Mouse (Mus musculus): ENCODE measurements at regions not wholly inside any gene's neighbourhood (a gene's known extent, or its start where the extent isn't known, plus 50 kb on each side); places are given as distances from the start of the nearest gene placed in this dataset.
A peak's percentile ranks its signal among the peaks of the same experiment; 100 is the strongest.

DNA sequence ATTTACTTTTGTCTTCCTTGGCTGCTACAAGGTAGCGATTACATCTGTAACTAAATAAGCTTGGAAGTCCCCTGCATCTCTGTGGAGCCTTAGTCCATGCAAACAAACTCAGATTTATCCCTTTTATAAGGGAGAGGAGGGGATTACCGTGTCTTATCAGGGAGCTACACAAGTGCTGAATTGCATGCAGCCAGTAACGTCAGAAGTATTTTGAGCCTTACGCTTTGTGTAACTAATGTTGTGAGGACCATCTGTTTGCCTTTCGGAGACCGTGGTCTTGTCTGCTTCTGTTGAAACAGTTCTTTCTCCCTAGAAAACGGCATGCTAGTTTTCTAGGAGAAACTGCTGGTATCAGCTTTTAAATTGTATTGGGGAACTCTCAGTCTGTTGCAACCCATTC lies 58.0 kb upstream of the Dmrta1 start:
- Histone ChIP-seq H3K27me3 (ENCODE audit: control insufficient read depth, insufficient read depth, low read length) (no peaks in the 10 kb centered on the region), H3K27ac (replicated peaks; ENCODE audit: low read depth, low read length) (no peak overlapping the region), H3K9ac (replicated peaks; ENCODE audit: low read length) (no peak overlapping the region), H3K4me3 (replicated peaks; ENCODE audit: low read depth, low read length) (no peak overlapping the region), H3K4me1 (ENCODE audit: control insufficient read depth, insufficient read depth, low read length) (no peaks in the 10 kb centered on the region), H3K36me3 (ENCODE audit: control insufficient read depth, insufficient read depth, low read length) (no peaks in the 10 kb centered on the region), H3K9me3 (ENCODE audit: control insufficient read depth, low read length) (no peaks in the 10 kb centered on the region), H3K4me2 (ENCODE audit: low read length) (no peak overlapping the region)
- WGBS, result 43% methylated on average over 7 of the region's 7 CpGs
- DNase-seq, result peak; percentile 31
- no peak for ATAC-seq (ENCODE audit: low FRiP score, low TSS enrichment)

GRCm38 (mm10) chr4:89604721-89605120 lies 74.5 kb upstream of the Dmrta1 start:
- no peak overlapping the region for H3K4me2 ChIP-seq (ENCODE audit: low read length)
- no peaks in the 10 kb centered on the region for H3K36me3 ChIP-seq (ENCODE audit: control insufficient read depth, insufficient read depth, low read length)
- H3K27ac ChIP-seq (replicated peaks; ENCODE audit: low read depth, low read length), result no peak overlapping the region
- no peaks in the 10 kb centered on the region for H3K9me3 ChIP-seq (ENCODE audit: control insufficient read depth, low read length)
- no peak overlapping the region for H3K9ac ChIP-seq (replicated peaks; ENCODE audit: low read length)
- H3K4me1 ChIP-seq (ENCODE audit: control insufficient read depth, insufficient read depth, low read length), result no peaks in the 10 kb centered on the region
- no peaks in the 10 kb centered on the region for H3K27me3 ChIP-seq (ENCODE audit: control insufficient read depth, insufficient read depth, low read length)
- DNase-seq (no peak), ATAC-seq (ENCODE audit: low FRiP score, low TSS enrichment) (no peak)
- H3K4me3 ChIP-seq (replicated peaks; ENCODE audit: low read depth, low read length), result no peak overlapping the region
- 63% methylated on average over 1 of the region's 1 CpGs for WGBS

- Histone ChIP-seq H3K4me2 (ENCODE audit: low read length) (no peak overlapping the region), H3K4me1 (ENCODE audit: control insufficient read depth, insufficient read depth, low read length) (no peaks in the 10 kb centered on the region), H3K27ac (replicated peaks; ENCODE audit: low read depth, low read length) (no peak overlapping the region), H3K36me3 (ENCODE audit: control insufficient read depth, insufficient read depth, low read length) (no peaks in the 10 kb centered on the region), H3K4me3 (replicated peaks; ENCODE audit: low read depth, low read length) (no peak overlapping the region), H3K9me3 (ENCODE audit: control insufficient read depth, low read length) (no peaks in the 10 kb centered on the region), H3K27me3 (ENCODE audit: control insufficient read depth, insufficient read depth, low read length) (no peaks in the 10 kb centered on the region), H3K9ac (replicated peaks; ENCODE audit: low read length) (no peak overlapping the region)
- DNase-seq (peak; percentile 85), ATAC-seq (ENCODE audit: low FRiP score, low TSS enrichment) (no peak; the same call in 1 of the 2 replicates)
- 19% methylated on average over 10 of the region's 10 CpGs for WGBS
These were observed 103.7 kb upstream of the Dmrta1 start for GRCm38 (mm10) chr4:89575529-89575928.

DNA sequence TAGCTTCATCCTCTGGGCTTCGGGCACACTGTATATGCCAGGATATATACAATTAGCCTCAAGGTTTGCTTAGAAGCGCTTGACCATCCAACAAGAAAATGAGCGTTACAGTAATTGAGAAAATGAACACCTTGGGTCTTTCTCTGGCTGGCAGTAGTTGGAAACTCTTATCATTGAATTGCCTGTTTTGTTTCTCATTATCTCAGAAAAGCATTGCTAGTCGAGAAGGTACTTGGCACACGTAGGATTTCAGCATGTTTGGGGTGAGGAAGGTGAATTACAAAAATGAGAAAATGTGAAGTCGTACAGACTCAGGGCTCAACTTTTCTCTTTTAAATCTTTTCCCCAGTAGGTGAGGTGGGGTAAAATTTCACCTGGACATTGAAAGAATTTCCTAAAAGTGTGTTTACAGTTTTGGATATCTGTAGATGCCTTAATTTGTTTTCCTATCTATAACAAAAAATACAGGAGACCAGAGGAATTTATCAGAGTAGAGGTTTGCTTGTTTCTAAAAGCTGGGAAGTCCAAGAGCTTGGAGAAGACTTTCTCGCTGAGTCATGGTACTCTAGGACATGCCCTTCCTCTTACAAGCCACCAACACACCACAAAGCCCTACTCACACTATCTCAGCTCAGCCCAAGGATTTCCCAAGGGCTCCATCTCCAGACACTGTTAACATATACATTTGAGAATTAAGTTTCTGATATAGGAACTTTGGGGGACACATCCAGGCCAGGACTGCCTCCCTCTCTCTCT lies 124.3 kb upstream of the Dmrta1 start:
- Histone ChIP-seq H3K4me2 (ENCODE audit: low read length) (no peak overlapping the region), H3K9me3 (ENCODE audit: control insufficient read depth, low read length) (no peaks in the 10 kb centered on the region), H3K4me3 (replicated peaks; ENCODE audit: low read depth, low read length) (no peak overlapping the region), H3K36me3 (ENCODE audit: control insufficient read depth, insufficient read depth, low read length) (no peaks in the 10 kb centered on the region), H3K9ac (replicated peaks; ENCODE audit: low read length) (no peak overlapping the region), H3K27me3 (ENCODE audit: control insufficient read depth, insufficient read depth, low read length) (no peaks in the 10 kb centered on the region), H3K4me1 (ENCODE audit: control insufficient read depth, insufficient read depth, low read length) (no peaks in the 10 kb centered on the region), H3K27ac (replicated peaks; ENCODE audit: low read depth, low read length) (no peak overlapping the region)
- 84% methylated on average over 7 of the region's 7 CpGs for WGBS
- DNase-seq (no peak), ATAC-seq (ENCODE audit: low FRiP score, low TSS enrichment) (no peak)

GRCm38 (mm10) chr4:89552556-89552955 lies 126.7 kb upstream of the Dmrta1 start:
- H3K4me3 ChIP-seq (replicated peaks; ENCODE audit: low read depth, low read length), result no peak overlapping the region
- DNase-seq (no peak), ATAC-seq (ENCODE audit: low FRiP score, low TSS enrichment) (no peak)
- no peaks in the 10 kb centered on the region for H3K36me3 ChIP-seq (ENCODE audit: control insufficient read depth, insufficient read depth, low read length)
- H3K9me3 ChIP-seq (ENCODE audit: control insufficient read depth, low read length), result no peaks in the 10 kb centered on the region
- no peak overlapping the region for H3K9ac ChIP-seq (replicated peaks; ENCODE audit: low read length)
- H3K27ac ChIP-seq (replicated peaks; ENCODE audit: low read depth, low read length), result no peak overlapping the region
- no peaks in the 10 kb centered on the region for H3K27me3 ChIP-seq (ENCODE audit: control insufficient read depth, insufficient read depth, low read length)
- 85% methylated on average over 6 of the region's 6 CpGs for WGBS
- H3K4me1 ChIP-seq (ENCODE audit: control insufficient read depth, insufficient read depth, low read length), result no peaks in the 10 kb centered on the region
- H3K4me2 ChIP-seq (ENCODE audit: low read length), result no peak overlapping the region

DNA sequence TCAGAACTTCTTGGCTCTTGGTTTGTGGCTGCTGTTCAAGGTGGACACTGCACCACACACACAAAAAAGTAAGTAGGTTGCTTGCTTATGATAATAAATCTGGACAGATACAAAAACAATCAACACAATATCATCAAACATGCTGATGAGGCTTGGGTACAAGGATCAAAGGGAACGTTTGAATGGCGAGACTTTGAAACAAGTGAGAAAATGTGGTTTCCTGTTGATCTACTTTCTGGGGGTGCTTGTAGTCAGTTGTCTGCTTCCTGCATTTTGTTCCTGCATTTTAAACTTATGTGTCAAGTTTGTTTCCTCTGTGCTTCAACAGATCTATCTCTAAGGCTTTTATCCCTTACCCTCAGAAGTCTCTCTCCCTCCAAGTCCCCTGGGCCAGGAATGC lies 128.7 kb upstream of the Dmrta1 start:
- Histone ChIP-seq H3K4me2 (ENCODE audit: low read length) (no peak overlapping the region), H3K9me3 (ENCODE audit: control insufficient read depth, low read length) (no peaks in the 10 kb centered on the region), H3K36me3 (ENCODE audit: control insufficient read depth, insufficient read depth, low read length) (no peaks in the 10 kb centered on the region), H3K4me1 (ENCODE audit: control insufficient read depth, insufficient read depth, low read length) (no peaks in the 10 kb centered on the region), H3K9ac (replicated peaks; ENCODE audit: low read length) (no peak overlapping the region), H3K27ac (replicated peaks; ENCODE audit: low read depth, low read length) (no peak overlapping the region), H3K27me3 (ENCODE audit: control insufficient read depth, insufficient read depth, low read length) (no peaks in the 10 kb centered on the region), H3K4me3 (replicated peaks; ENCODE audit: low read depth, low read length) (no peak overlapping the region)
- no peak for ATAC-seq (ENCODE audit: low FRiP score, low TSS enrichment)
- DNase-seq, result no peak
- 100% methylated on average over 2 of the region's 2 CpGs for WGBS

DNA sequence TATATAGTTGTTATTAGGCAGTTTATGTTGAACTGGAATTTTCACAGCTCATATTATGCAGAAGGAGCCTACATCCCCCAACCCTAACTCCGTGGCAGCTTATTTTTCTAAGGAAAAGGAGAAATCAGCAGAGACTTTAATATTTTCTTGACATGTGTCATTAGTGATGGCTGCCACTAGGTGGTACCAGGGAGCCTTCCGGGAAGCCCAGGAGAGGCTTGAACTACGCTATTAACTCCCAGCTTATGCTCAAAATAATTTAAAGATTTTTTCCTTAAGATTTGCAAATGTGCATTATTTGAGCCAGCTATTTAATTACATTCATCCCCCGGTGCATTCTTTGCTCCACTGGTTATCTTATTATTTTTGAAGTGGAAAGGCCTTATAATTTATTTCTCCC lies 146.8 kb upstream of the Dmrta1 start:
- H3K4me1 ChIP-seq (ENCODE audit: control insufficient read depth, insufficient read depth, low read length), result no peaks in the 10 kb centered on the region
- 11% methylated on average over 4 of the region's 4 CpGs for WGBS
- no peaks in the 10 kb centered on the region for H3K36me3 ChIP-seq (ENCODE audit: control insufficient read depth, insufficient read depth, low read length)
- ATAC-seq (ENCODE audit: low FRiP score, low TSS enrichment) (peak; percentile 37; the same call in 1 of the 2 replicates), DNase-seq (peak; percentile 78)
- no peak overlapping the region for H3K4me2 ChIP-seq (ENCODE audit: low read length)
- H3K27me3 ChIP-seq (ENCODE audit: control insufficient read depth, insufficient read depth, low read length), result no peaks in the 10 kb centered on the region; the same call in 1 of the 2 replicates
- no peak overlapping the region for H3K4me3 ChIP-seq (replicated peaks; ENCODE audit: low read depth, low read length)
- H3K27ac ChIP-seq (replicated peaks; ENCODE audit: low read depth, low read length), result no peak overlapping the region
- H3K9ac ChIP-seq (replicated peaks; ENCODE audit: low read length), result no peak overlapping the region
- no peaks in the 10 kb centered on the region for H3K9me3 ChIP-seq (ENCODE audit: control insufficient read depth, low read length)

DNA sequence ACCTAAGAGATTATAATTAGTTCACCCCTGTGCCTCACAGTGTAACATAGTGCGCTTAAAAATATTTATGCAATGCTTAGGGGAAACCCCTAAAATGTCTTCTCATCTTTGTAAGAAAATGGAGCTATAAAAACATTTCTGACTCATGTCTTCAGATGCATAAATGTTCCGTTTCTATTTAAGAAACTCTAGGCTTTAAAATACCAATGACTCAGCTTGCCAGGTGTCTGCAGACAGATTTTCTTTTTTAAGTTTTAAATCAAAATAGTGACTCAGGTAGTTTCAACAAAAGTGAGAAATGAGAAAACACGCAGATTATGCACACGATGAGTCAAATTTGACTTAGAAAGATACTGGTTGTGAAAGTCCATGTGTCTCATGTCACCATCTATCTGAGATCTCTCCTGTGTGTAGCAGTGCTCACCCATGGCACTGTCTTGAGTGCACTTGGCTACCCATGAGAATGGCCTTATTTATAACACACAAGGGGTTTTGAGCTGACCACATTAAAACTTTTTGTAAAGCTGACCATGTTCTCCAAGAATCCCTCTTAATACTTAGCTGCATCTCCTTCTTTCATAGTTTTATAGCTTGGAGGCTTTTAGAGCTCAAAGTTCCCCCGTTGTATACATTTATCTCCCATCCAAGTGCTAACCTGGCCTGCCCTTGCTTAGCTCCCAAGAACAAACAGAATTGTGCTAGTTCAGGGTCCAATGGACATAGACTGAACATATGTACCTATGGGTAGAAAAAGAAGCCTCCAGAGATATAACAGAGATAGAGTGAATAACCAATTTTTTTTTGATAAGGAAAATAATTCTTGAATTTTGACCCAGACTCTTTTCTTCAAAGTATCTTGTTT lies 149.0 kb upstream of the Dmrta1 start:
- DNase-seq (no peak), ATAC-seq (ENCODE audit: low FRiP score, low TSS enrichment) (no peak)
- no peak overlapping the region for H3K4me3 ChIP-seq (replicated peaks; ENCODE audit: low read depth, low read length)
- H3K36me3 ChIP-seq (ENCODE audit: control insufficient read depth, insufficient read depth, low read length), result no peaks in the 10 kb centered on the region
- 90% methylated on average over 5 of the region's 5 CpGs for WGBS
- H3K27me3 ChIP-seq (ENCODE audit: control insufficient read depth, insufficient read depth, low read length), result no peaks in the 10 kb centered on the region; the same call in 1 of the 2 replicates
- H3K27ac ChIP-seq (replicated peaks; ENCODE audit: low read depth, low read length), result no peak overlapping the region
- no peak overlapping the region for H3K9ac ChIP-seq (replicated peaks; ENCODE audit: low read length)
- no peaks in the 10 kb centered on the region for H3K4me1 ChIP-seq (ENCODE audit: control insufficient read depth, insufficient read depth, low read length)
- no peak overlapping the region for H3K4me2 ChIP-seq (ENCODE audit: low read length)
- H3K9me3 ChIP-seq (ENCODE audit: control insufficient read depth, low read length), result no peaks in the 10 kb centered on the region

Measured in midbrain, embryonic 14.5 days (tissue).